Mouse (Mus musculus): Measurements from ENCODE around the gene Taf5. TPM values are rescaled to one million over a fixed set of nuclear protein-coding genes. Genes with fewer than 3 reads are reported as not detected.

The Taf5 gene
- total RNA-seq, 2 experiments from 2014 or later: 5.2 to 5.8 TPM

Other genes with a start within 250 kb of the Taf5 start
- gene Ina, start 53.0 kb upstream of the Taf5 start, total RNA-seq (2021): 100 to 1,000 TPM; 177 to 184 TPM
- gene Nt5c2, start 52.6 kb upstream of the Taf5 start, total RNA-seq (2021): 10 to 100 TPM; 67.1 to 70.7 TPM
- 10 to 100 TPM; 15.6 TPM for gene Pcgf6, start 16.8 kb upstream of the Taf5 start, total RNA-seq (2021)
- 100 to 1,000 TPM; 844 to 869 TPM for gene Usmg5, start 22.9 kb downstream of the Taf5 start, total RNA-seq (2021)
- gene Pdcd11, start 23.0 kb downstream of the Taf5 start, total RNA-seq (2021): 10 to 100 TPM; 15.0 to 15.3 TPM
- gene Calhm2, start 70.5 kb downstream of the Taf5 start, total RNA-seq (2021): 1 to 10 TPM; 4.9 to 5.6 TPM
- not detected for gene Calhm1, start 76.5 kb downstream of the Taf5 start, total RNA-seq (2021)
- not detected for gene Calhm3, start 90.0 kb downstream of the Taf5 start, total RNA-seq (2021)
- gene Neurl1a, start 111.1 kb downstream of the Taf5 start, total RNA-seq (2021): 100 to 1,000 TPM; 148 to 154 TPM